Mouse (Mus musculus) MEL (cell line): Measurements from ENCODE around the gene Lrrc3c. TPM values are rescaled to one million over a fixed set of nuclear protein-coding genes. Genes with fewer than 3 reads are reported as not detected.

Experiments used
- DNase-seq: peaks from one replicate; pipeline ENCODE4 v3.0.0; 2011; ENCODE audit warnings: low read depth, low spot score
- H3K27ac ChIP-seq: 2 replicates; pipeline ENCODE4 v1.5.1; 2012; ENCODE audit warnings: low read depth, mild to moderate bottlenecking, control low read depth, low read length, moderate library complexity; ENCODE audit not compliant: control insufficient read depth
- H3K27me3 ChIP-seq, 2 experiments: fragments of 150-350 bp in 1 of 2; sonication (generic) in 1 of 2; 2 replicates each; pipeline ENCODE4 v1.6.1; 2012; ENCODE audit warnings: low read length in 2 of 2, mild to moderate bottlenecking in 2 of 2, improper control_type of control experiment in 1 of 2, moderate library complexity in 1 of 2; ENCODE audit not compliant: insufficient read depth in 2 of 2, control insufficient read depth in 1 of 2
- H3K36me3 ChIP-seq, 2 experiments: 2 replicates each; pipeline ENCODE4 v1.6.1; 2012 to 2014; ENCODE audit warnings: low read length in 2 of 2, improper control_type of control experiment in 1 of 2, inconsistent platforms in 1 of 2, mild to moderate bottlenecking in 1 of 2; ENCODE audit not compliant: insufficient read depth in 2 of 2, control insufficient read depth in 1 of 2
- H3K4me1 ChIP-seq, 2 experiments: fragments of 150-350 bp in 1 of 2; sonication (generic) in 1 of 2; 2 replicates each; pipeline ENCODE4 v1.6.1; 2012; ENCODE audit warnings: low read length in 2 of 2, improper control_type of control experiment in 1 of 2, mild to moderate bottlenecking in 1 of 2; ENCODE audit not compliant: insufficient read depth in 2 of 2, control insufficient read depth in 1 of 2
- H3K4me3 ChIP-seq, 2 experiments: fragments of 150-350 bp in 1 of 2; sonication (generic) in 1 of 2; 2 replicates each; pipeline ENCODE4 v1.5.1; 2012; ENCODE audit warnings: low read depth in 2 of 2, low read length in 2 of 2, mild to moderate bottlenecking in 2 of 2, moderate library complexity in 2 of 2, control low read depth in 1 of 2, improper control_type of control experiment in 1 of 2; ENCODE audit not compliant: control insufficient read depth in 1 of 2, insufficient read depth in 1 of 2
- H3K79me2 ChIP-seq: 2 replicates; pipeline ENCODE4 v1.6.1; 2012; ENCODE audit warnings: mild to moderate bottlenecking, low read length, moderate library complexity; ENCODE audit not compliant: control insufficient read depth, poor library complexity, insufficient read depth
- H3K9ac ChIP-seq: 2 replicates; pipeline ENCODE4 v1.6.1; 2012; ENCODE audit warnings: low read depth, mild to moderate bottlenecking, control low read depth, low read length, moderate library complexity; ENCODE audit not compliant: control insufficient read depth, poor library complexity, severe bottlenecking
- H3K9me3 ChIP-seq: fragments of 150-350 bp; sonication (generic); replicated peaks from 2 replicates; pipeline ENCODE4 v1.6.1; 2012; ENCODE audit warnings: mild to moderate bottlenecking, low read length, improper control_type of control experiment, moderate library complexity; ENCODE audit not compliant: insufficient read depth
- CHD1 ChIP-seq: IDR thresholded peaks from 2 replicates; pipeline ENCODE4 v1.6.1; 2012; ENCODE audit warnings: low read depth, mild to moderate bottlenecking, inconsistent platforms, low read length, improper control_type of control experiment
- CHD2 ChIP-seq: IDR thresholded peaks from 2 replicates; pipeline ENCODE4 v1.6.1; 2011; ENCODE audit warnings: low read length, improper control_type of control experiment
- EP300 ChIP-seq, 2 experiments: IDR thresholded peaks; 2 replicates each; pipeline ENCODE4 v1.6.1; 2011; ENCODE audit warnings: improper control_type of control experiment in 2 of 2, low read length in 2 of 2, low read depth in 1 of 2, mild to moderate bottlenecking in 1 of 2
- GATA1 ChIP-seq: IDR thresholded peaks from 2 replicates; pipeline ENCODE4 v1.6.1; 2011; ENCODE audit warnings: low read depth, low read length, improper control_type of control experiment
- HCFC1 ChIP-seq: IDR thresholded peaks from 2 replicates; pipeline ENCODE4 v1.6.1; 2012; ENCODE audit warnings: low read depth, mild to moderate bottlenecking, inconsistent platforms, low read length, improper control_type of control experiment, moderate library complexity
- JUND ChIP-seq: IDR thresholded peaks from 2 replicates; pipeline ENCODE4 v1.6.1; 2011; ENCODE audit warnings: low read depth, mild to moderate bottlenecking, improper control_type of control experiment, low read length
- MAX ChIP-seq: IDR thresholded peaks from 2 replicates; pipeline ENCODE4 v1.6.1; 2011; ENCODE audit warnings: low read length, improper control_type of control experiment
- MAZ ChIP-seq: IDR thresholded peaks from 2 replicates; pipeline ENCODE4 v1.6.1; 2012; ENCODE audit warnings: low read depth, mild to moderate bottlenecking, inconsistent platforms, low read length, improper control_type of control experiment
- MYB ChIP-seq: IDR thresholded peaks from 2 replicates; pipeline ENCODE4 v1.6.1; 2011; ENCODE audit warnings: mild to moderate bottlenecking, low read depth, low read length, improper control_type of control experiment
- MYC ChIP-seq: IDR thresholded peaks from 2 replicates; pipeline ENCODE4 v1.6.1; 2011; ENCODE audit warnings: low read depth, mild to moderate bottlenecking, low read length, improper control_type of control experiment, moderate library complexity
- NELFE ChIP-seq: IDR thresholded peaks from 2 replicates; pipeline ENCODE4 v1.6.1; 2011; ENCODE audit warnings: low read depth, low read length, improper control_type of control experiment
- POLR2A ChIP-seq, 2 experiments: IDR thresholded peaks; 2 replicates each; pipeline ENCODE4 v1.6.1; 2011 to 2012; ENCODE audit warnings: low read length in 2 of 2, mild to moderate bottlenecking in 2 of 2, control low read depth in 1 of 2, improper control_type of control experiment in 1 of 2, low read depth in 1 of 2, moderate library complexity in 1 of 2; ENCODE audit not compliant: control insufficient read depth in 1 of 2, insufficient read depth in 1 of 2, poor library complexity in 1 of 2
- TCF12 ChIP-seq: IDR thresholded peaks from 2 replicates; pipeline ENCODE4 v1.6.1; 2014; ENCODE audit warnings: low read depth, mild to moderate bottlenecking, inconsistent platforms, low read length, improper control_type of control experiment, moderate library complexity
- UBTF ChIP-seq: IDR thresholded peaks from 2 replicates; pipeline ENCODE4 v1.6.1; 2012; ENCODE audit warnings: low read depth, mild to moderate bottlenecking, inconsistent platforms, low read length, improper control_type of control experiment, moderate library complexity, borderline replicate concordance; ENCODE audit not compliant: insufficient read depth
- USF2 ChIP-seq, 2 experiments: IDR thresholded peaks; 2 replicates each; pipeline ENCODE4 v1.6.1; 2011 to 2012; ENCODE audit warnings: improper control_type of control experiment in 2 of 2, low read length in 2 of 2, borderline replicate concordance in 1 of 2, inconsistent platforms in 1 of 2, low read depth in 1 of 2, mild to moderate bottlenecking in 1 of 2; ENCODE audit not compliant: insufficient read depth in 1 of 2
- ZMIZ1 ChIP-seq: IDR thresholded peaks from 2 replicates; pipeline ENCODE4 v1.6.1; 2012; ENCODE audit warnings: low read depth, mild to moderate bottlenecking, inconsistent platforms, low read length, improper control_type of control experiment, moderate library complexity
- ZNF384 ChIP-seq: IDR thresholded peaks from 2 replicates; pipeline ENCODE4 v1.6.1; 2012; ENCODE audit warnings: low read depth, mild to moderate bottlenecking, inconsistent platforms, low read length, improper control_type of control experiment
- polyA plus RNA-seq, 2 experiments: library from polyadenylated mRNA; stranded (reverse) in 1 of 2; unstranded in 1 of 2; fragments of >175 nt in 1 of 2; fragments of >200 nt in 1 of 2; gene quantifications; 2 replicates each; pipeline versions ENCODE4 v1.2.1 to v1.2.4; 2012; ENCODE audit warnings: low replicate concordance in 2 of 2, low read depth in 1 of 2; ENCODE audit not compliant: insufficient read length in 2 of 2, insufficient read depth in 1 of 2, missing spikeins in 1 of 2
- total RNA-seq: library from RNA; depleted of rRNA; stranded (reverse); fragments of 300-350 nt; gene quantifications from 2 replicates; pipeline ENCODE4 v1.2.3, GENCODE M21; 2012

Gene Lrrc3c
- total and polyA plus RNA-seq, 3 experiments, result not detected

DNA sequence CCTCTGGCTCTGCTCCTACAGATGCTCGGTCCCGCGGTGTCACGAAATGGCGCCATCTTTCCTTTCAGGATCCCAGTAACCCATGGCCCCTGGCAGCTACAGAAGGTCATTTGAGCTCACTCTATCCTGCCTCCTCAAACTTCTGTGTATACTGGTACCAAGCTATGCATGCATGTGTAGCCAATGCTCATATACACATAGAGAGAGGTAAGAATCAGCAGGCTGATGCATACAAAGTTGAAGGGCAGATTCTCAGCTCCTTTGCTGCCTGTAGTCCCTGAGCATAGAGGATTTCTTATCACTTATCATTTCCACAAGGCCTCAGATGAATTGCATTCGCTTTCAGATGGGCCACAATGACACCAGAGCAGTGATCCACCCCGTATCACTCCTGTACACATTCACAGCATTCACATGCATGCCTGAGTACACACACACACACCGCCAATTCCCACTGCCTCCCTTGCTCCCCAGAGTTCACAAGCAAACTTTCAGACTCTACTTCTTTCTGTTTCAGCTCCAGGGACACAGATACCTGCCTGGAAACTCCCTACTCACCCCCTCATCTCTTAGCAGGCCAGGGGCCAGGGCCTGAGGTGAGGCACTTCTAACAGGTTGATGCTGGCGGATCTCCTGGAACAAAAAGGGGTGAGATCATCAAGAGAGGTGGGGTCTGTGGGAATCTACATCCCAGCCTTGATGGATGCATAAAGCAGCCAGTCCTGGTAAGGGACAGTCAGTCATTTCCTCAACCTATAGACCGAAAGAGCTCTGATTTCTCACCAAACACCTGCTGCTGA, 27.7 kb downstream of the Lrrc3c start, which contains the start of the genes Gm12355 and Gsdma3:
Gene Gm12355 (minus strand): TSS at position 51 of the 800 bp plus-strand sequence.
Gene Gsdma3 (plus strand): TSS at position 750 of the 800 bp plus-strand sequence.
- H3K4me3 ChIP-seq, result no peak within 1 kb of the TSS

DNA sequence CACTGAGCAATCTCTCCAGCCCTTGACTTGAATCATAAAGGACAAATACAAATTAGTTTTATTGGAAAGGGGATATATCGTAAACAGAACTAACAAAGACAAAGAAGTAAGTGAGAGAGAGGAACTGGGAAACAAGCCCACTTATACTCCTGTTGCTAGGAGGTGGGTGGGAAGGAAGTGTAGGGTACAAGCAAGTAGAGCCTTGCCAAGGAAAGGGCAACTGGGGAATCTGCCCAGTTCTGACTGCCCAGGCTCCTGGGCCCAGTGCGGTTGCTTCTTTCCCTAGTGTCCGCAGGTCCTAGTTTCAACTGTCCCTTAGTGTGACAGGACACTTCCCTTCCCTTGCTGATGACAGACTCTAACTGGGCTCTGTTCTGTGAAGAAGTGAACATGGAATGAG, 30.6 kb downstream of the Lrrc3c start:
- TF ChIP-seq TCF12, result no peak
- TF ChIP-seq MAX, result no peak
- TF ChIP-seq CHD2, result no peak
- TF ChIP-seq MYB, result no peak
- no peak for TF ChIP-seq UBTF
- TF ChIP-seq POLR2A (IDR thresholded peaks at IDR 0.05; ENCODE audit: control insufficient read depth in 1 of 2, insufficient read depth in 1 of 2, low read depth in 1 of 2, low read length in 2 of 2, poor library complexity in 1 of 2), result no peak
- TF ChIP-seq USF2 (IDR thresholded peaks at IDR 0.05; ENCODE audit: borderline replicate concordance in 1 of 2, insufficient read depth in 1 of 2, low read depth in 1 of 2, low read length in 2 of 2), result no peak
- TF ChIP-seq ZMIZ1, result no peak
- TF ChIP-seq CHD1, result no peak
- TF ChIP-seq MAZ, result no peak
- TF ChIP-seq JUND, result no peak
- no peak for TF ChIP-seq NELFE
- TF ChIP-seq ZNF384, result no peak
- no peak for TF ChIP-seq GATA1
- no peak for TF ChIP-seq MYC
- no peak for TF ChIP-seq HCFC1
- peaks cover 1 to 10% of the 10 kb centered on the region in 2 experiments; a peak in 3 of 4 replicates for H3K27me3 ChIP-seq

More for the DNA sequence above, 27.7 kb downstream of the Lrrc3c start, which contains the start of the genes Gm12355 and Gsdma3:
- H3K9me3 ChIP-seq, result no peaks in the 10 kb centered on the region
- no peaks in the 10 kb centered on the region for H3K4me1 ChIP-seq
- DNase-seq, result no peak
- no peaks in the 10 kb centered on the region; a peak in 1 of 4 replicates for H3K27me3 ChIP-seq
- no peaks in the 10 kb centered on the region for H3K79me2 ChIP-seq
- TF ChIP-seq EP300 (IDR thresholded peaks at IDR 0.05; ENCODE audit: low read depth in 1 of 2, low read length in 2 of 2), result no peak
- TF ChIP-seq GATA1, result no peak
- TF ChIP-seq MAX, result no peak
- H3K27ac ChIP-seq, result no peak within 1 kb of the TSS
- H3K36me3 ChIP-seq, result no peaks in the 10 kb centered on the region; a peak in 1 of 4 replicates
- H3K9ac ChIP-seq, result no peak within 1 kb of the TSS

More for the DNA sequence above, 30.6 kb downstream of the Lrrc3c start:
- H3K4me1 ChIP-seq, result no peaks in the 10 kb centered on the region
- no peak overlapping the region for H3K27ac ChIP-seq
- no peak overlapping the region for H3K9ac ChIP-seq
- no peaks in the 10 kb centered on the region for H3K9me3 ChIP-seq
- DNase-seq, result no peak
- no peak overlapping the region for H3K4me3 ChIP-seq
- H3K36me3 ChIP-seq, result no peaks in the 10 kb centered on the region; a peak in 1 of 4 replicates
- no peaks in the 10 kb centered on the region for H3K79me2 ChIP-seq
